Mouse (Mus musculus): Measurements from ENCODE around the gene Ssbp4. TPM values are rescaled to one million over a fixed set of nuclear protein-coding genes. Genes with fewer than 3 reads are reported as not detected.
A peak's percentile ranks its signal among the peaks of the same experiment; 100 is the strongest.

The Ssbp4 gene
- polyA plus RNA-seq, 1 experiment from 2014 or later = 125 TPM

DNA sequence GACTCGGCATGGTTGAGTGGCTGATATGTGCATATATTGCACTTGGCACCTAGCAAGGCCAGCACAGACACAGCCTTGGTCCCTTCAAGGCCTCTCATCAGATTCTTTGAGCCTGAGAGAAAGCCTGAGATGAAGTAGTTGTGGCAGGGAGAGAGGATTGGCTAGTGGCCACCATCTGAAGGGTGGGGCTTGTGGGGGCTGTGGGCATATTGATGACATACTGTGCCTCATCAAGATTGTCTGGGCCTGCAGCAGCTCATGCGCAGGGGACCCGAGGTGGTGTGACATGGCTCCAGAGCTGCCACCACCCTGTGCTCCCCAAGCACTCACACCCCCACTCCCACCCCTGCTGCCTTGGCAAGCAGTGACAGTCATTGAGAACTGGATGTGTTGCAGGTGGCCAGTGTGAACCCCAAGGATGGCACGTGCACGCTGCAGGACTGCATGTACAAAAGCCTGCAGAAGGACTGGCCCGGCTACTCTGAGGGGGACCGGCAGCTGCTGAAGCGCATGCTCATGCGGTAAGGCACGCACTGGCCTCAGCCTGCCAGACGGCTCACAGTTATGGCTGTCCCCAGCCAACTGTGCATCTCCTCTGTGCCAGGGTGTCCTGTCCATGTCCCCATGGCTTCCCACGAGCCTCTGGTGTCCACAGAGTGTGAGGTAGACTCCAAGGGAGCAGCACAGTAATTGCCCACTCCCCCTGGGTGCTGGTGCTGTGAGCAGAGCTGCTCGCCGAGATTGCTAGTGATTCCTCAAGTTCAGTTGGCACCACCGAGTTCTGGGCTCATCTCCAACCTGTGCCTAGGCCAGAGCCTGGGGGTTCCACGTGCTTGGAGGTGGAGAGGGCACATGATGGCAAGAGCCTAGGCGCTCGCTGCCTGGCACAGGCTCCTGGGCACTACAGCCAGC, 24.9 kb downstream of the Ssbp4 start:
- no peak overlapping the region for H3K4me3 ChIP-seq (ENCODE audit: low read depth, low read length)
- H3K4me2 ChIP-seq (ENCODE audit: low read depth) = no peak overlapping the region
- 93% methylated on average over 18 of the region's 18 CpGs for whole genome bisulfite sequencing
- no peak overlapping the region for H3K27ac ChIP-seq (ENCODE audit: low read depth, low read length)
- H3K36me3 ChIP-seq (ENCODE audit: control insufficient read depth, insufficient read depth, low read length) = peaks cover 26% of the 10 kb centered on the region
- ATAC-seq (ENCODE audit: insufficient read depth, low FRiP score, low TSS enrichment) = no peak
- H3K27me3 ChIP-seq (ENCODE audit: control insufficient read depth, insufficient read depth, low read length) = no peaks in the 10 kb centered on the region
- no peak overlapping the region for H3K9ac ChIP-seq (ENCODE audit: low read length)
- DNase-seq (ENCODE audit: low spot score) = no peak
- no peaks in the 10 kb centered on the region for H3K4me1 ChIP-seq (ENCODE audit: control insufficient read depth, insufficient read depth, low read length)
- no peaks in the 10 kb centered on the region for H3K9me3 ChIP-seq (ENCODE audit: control insufficient read depth, low read length)

GRCm38 (mm10) chr8:70577207-70577606, 31.5 kb downstream of the Ssbp4 start:
- no peak overlapping the region for H3K4me2 ChIP-seq (ENCODE audit: low read depth)
- DNase-seq (ENCODE audit: low spot score) (no peak), ATAC-seq (ENCODE audit: insufficient read depth, low FRiP score, low TSS enrichment) (no peak)
- H3K4me1 ChIP-seq (ENCODE audit: control insufficient read depth, insufficient read depth, low read length) = no peaks in the 10 kb centered on the region
- WGBS = 92% methylated on average over 3 of the region's 3 CpGs
- no peak overlapping the region for H3K4me3 ChIP-seq (ENCODE audit: low read depth, low read length)
- H3K9me3 ChIP-seq (ENCODE audit: control insufficient read depth, low read length) = no peaks in the 10 kb centered on the region
- no peak overlapping the region for H3K27ac ChIP-seq (ENCODE audit: low read depth, low read length)
- peaks cover 11% of the 10 kb centered on the region for H3K36me3 ChIP-seq (ENCODE audit: control insufficient read depth, insufficient read depth, low read length)
- H3K9ac ChIP-seq (ENCODE audit: low read length) = no peak overlapping the region
- H3K27me3 ChIP-seq (ENCODE audit: control insufficient read depth, insufficient read depth, low read length) = no peaks in the 10 kb centered on the region

DNA sequence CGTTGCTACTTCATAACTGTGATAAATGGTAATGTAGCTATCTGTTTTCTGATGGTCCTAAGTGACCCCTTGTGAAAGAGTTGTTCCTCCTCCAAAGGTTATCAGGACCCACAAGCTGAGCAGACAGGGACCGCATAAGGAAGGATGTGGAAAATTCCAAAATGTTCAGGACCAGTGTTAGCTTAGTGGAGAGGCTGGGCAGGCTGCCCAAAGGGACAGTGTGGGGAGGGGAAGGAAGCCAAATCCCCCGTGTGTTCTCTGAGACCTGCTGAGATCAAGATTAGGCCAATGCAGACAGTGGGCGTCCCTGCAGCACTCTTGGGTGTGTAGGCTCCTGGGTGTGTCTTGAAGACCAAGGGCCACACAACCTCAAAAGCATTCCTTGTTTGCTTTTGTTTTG, 33.8 kb downstream of the Ssbp4 start:
- Histone ChIP-seq H3K4me1 (ENCODE audit: control insufficient read depth, insufficient read depth, low read length) (no peaks in the 10 kb centered on the region), H3K9ac (ENCODE audit: low read length) (no peak overlapping the region), H3K36me3 (ENCODE audit: control insufficient read depth, insufficient read depth, low read length) (peaks cover 3% of the 10 kb centered on the region; the same call in 1 of the 2 replicates), H3K4me3 (ENCODE audit: low read depth, low read length) (no peak overlapping the region), H3K4me2 (ENCODE audit: low read depth) (no peak overlapping the region), H3K27ac (ENCODE audit: low read depth, low read length) (no peak overlapping the region), H3K27me3 (ENCODE audit: control insufficient read depth, insufficient read depth, low read length) (no peaks in the 10 kb centered on the region), H3K9me3 (ENCODE audit: control insufficient read depth, low read length) (no peaks in the 10 kb centered on the region)
- 91% methylated on average over 4 of the region's 4 CpGs for WGBS
- DNase-seq (ENCODE audit: low spot score) = no peak
- ATAC-seq (ENCODE audit: insufficient read depth, low FRiP score, low TSS enrichment) = no peak

GRCm38 (mm10) chr8:70574302-70574701, 34.4 kb downstream of the Ssbp4 start:
- H3K4me3 ChIP-seq (ENCODE audit: low read depth, low read length) = no peak overlapping the region
- DNase-seq (ENCODE audit: low spot score) (no peak), ATAC-seq (ENCODE audit: insufficient read depth, low FRiP score, low TSS enrichment) (no peak)
- no peak overlapping the region for H3K4me2 ChIP-seq (ENCODE audit: low read depth)
- H3K27ac ChIP-seq (ENCODE audit: low read depth, low read length) = no peak overlapping the region
- no peaks in the 10 kb centered on the region for H3K9me3 ChIP-seq (ENCODE audit: control insufficient read depth, low read length)
- H3K9ac ChIP-seq (ENCODE audit: low read length) = no peak overlapping the region
- peaks cover 3% of the 10 kb centered on the region; the same call in 1 of the 2 replicates for H3K36me3 ChIP-seq (ENCODE audit: control insufficient read depth, insufficient read depth, low read length)
- H3K4me1 ChIP-seq (ENCODE audit: control insufficient read depth, insufficient read depth, low read length) = no peaks in the 10 kb centered on the region
- H3K27me3 ChIP-seq (ENCODE audit: control insufficient read depth, insufficient read depth, low read length) = no peaks in the 10 kb centered on the region

DNA sequence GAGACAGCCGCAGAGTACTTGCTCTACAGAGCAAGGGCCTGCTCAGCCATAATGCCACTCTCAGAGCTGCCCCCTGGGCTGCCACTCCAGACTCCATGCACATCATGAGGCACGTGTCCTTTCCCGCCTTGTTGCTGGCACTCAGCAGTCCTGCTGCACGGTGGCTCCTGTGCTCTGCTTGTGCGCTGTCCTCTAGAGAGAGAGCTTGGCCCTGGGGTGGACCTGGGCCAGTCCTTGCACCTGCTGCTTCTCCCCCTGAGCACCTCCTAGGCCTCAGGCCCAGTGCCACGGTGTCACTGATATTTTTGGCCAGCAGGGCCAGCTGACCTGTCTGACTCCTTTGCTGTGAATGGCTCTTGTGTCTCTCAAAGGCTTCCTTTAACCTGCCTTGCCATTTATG, 37.7 kb downstream of the Ssbp4 start:
- Histone ChIP-seq H3K9me3 (ENCODE audit: control insufficient read depth, low read length) (no peaks in the 10 kb centered on the region), H3K36me3 (ENCODE audit: control insufficient read depth, insufficient read depth, low read length) (no peaks in the 10 kb centered on the region), H3K9ac (ENCODE audit: low read length) (no peak overlapping the region), H3K4me2 (ENCODE audit: low read depth) (no peak overlapping the region), H3K4me3 (ENCODE audit: low read depth, low read length) (no peak overlapping the region), H3K27me3 (ENCODE audit: control insufficient read depth, insufficient read depth, low read length) (no peaks in the 10 kb centered on the region), H3K27ac (ENCODE audit: low read depth, low read length) (0 out of 2 replicates have a peak overlapping the region, but pooled peaks have one; percentile 8), H3K4me1 (ENCODE audit: control insufficient read depth, insufficient read depth, low read length) (no peaks in the 10 kb centered on the region)
- 91% methylated on average over 6 of the region's 6 CpGs for WGBS
- DNase-seq (ENCODE audit: low spot score) (no peak), ATAC-seq (ENCODE audit: insufficient read depth, low FRiP score, low TSS enrichment) (no peak)

DNA sequence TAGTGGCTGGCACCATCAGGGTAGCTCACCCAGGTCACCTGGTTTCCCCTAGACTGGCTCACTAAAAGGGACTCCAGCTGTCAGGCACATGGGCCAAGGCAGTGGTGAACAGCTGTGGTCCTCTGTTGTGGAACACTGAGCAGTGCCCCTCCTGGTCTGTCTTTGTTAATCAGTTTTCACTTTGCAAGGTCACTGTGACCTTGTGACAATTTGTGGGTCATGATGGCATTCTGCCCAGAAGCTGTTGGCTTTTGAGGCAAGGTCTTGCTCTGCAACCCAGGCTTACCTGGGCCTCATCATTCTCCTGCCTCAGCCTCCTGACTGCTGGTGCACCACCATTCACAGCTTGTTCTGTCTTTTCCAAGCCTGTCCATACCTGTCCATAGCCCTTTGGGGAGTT, 38.3 kb downstream of the Ssbp4 start:
- H3K27me3 ChIP-seq (ENCODE audit: control insufficient read depth, insufficient read depth, low read length) = no peaks in the 10 kb centered on the region
- H3K4me2 ChIP-seq (ENCODE audit: low read depth) = no peak overlapping the region
- no peak overlapping the region for H3K4me3 ChIP-seq (ENCODE audit: low read depth, low read length)
- no peak overlapping the region for H3K9ac ChIP-seq (ENCODE audit: low read length)
- no peaks in the 10 kb centered on the region for H3K4me1 ChIP-seq (ENCODE audit: control insufficient read depth, insufficient read depth, low read length)
- H3K9me3 ChIP-seq (ENCODE audit: control insufficient read depth, low read length) = no peaks in the 10 kb centered on the region
- ATAC-seq (ENCODE audit: insufficient read depth, low FRiP score, low TSS enrichment) (no peak), DNase-seq (ENCODE audit: low spot score) (no peak)
- no peak overlapping the region for H3K27ac ChIP-seq (ENCODE audit: low read depth, low read length)
- H3K36me3 ChIP-seq (ENCODE audit: control insufficient read depth, insufficient read depth, low read length) = no peaks in the 10 kb centered on the region

DNA sequence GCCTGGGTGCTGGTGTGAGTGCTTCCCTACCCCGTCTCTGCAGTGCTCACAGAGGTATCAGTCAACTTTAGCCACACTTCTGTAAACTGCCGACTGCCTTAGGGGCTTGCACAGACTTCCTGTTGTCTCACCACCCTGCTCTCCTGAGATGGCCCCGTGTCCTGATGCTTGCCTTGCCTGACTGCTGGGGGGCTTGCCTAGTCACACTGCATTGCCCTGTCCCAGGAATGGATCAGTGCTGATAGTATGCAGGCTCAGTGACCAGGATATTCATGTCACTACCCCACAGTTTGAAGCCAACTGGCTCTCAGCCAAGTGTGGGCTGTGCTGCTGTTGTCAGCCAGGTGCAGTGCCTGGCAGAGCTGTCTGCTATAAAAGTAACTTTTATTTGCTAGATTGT, 43.1 kb downstream of the Ssbp4 start:
- Histone ChIP-seq H3K4me3 (ENCODE audit: low read depth, low read length) (no peak overlapping the region), H3K36me3 (ENCODE audit: control insufficient read depth, insufficient read depth, low read length) (no peaks in the 10 kb centered on the region), H3K4me1 (ENCODE audit: control insufficient read depth, insufficient read depth, low read length) (peaks cover 6% of the 10 kb centered on the region; the same call in 1 of the 2 replicates), H3K9me3 (ENCODE audit: control insufficient read depth, low read length) (no peaks in the 10 kb centered on the region), H3K9ac (ENCODE audit: low read length) (no peak overlapping the region), H3K4me2 (ENCODE audit: low read depth) (no peak overlapping the region), H3K27ac (ENCODE audit: low read depth, low read length) (no peak overlapping the region), H3K27me3 (ENCODE audit: control insufficient read depth, insufficient read depth, low read length) (no peaks in the 10 kb centered on the region)
- DNase-seq (ENCODE audit: low spot score) = no peak
- WGBS = 74% methylated on average over 3 of the region's 3 CpGs
- no peak for ATAC-seq (ENCODE audit: insufficient read depth, low FRiP score, low TSS enrichment)

DNA sequence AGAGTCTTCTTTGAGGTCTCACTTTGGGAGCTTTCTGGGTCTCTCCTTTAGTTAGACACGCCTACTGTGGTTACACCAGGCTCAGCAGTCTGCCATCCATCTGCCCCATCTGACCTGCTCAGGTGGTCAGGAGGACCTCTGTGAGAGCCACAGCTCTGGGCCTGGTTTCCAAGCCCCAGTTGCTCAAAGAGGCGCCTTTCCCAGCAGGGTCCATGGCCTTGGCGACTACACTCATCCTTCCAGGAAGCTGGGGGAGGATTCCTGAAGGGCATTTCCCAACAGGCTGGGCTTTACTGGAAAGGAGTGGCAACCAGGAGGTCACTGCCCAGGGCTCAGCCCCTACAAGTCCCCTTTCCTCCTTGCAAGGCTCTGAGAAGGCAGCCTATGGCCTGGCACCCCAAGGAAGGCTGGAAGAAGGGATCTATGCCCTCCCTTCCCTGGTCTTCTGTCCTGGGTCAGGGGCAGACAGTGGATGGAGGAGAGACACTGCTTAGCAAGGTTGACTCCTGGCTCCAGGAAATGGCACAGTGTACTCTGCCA, 43.9 kb downstream of the Ssbp4 start:
- Histone ChIP-seq H3K9me3 (ENCODE audit: control insufficient read depth, low read length) (no peaks in the 10 kb centered on the region), H3K4me2 (ENCODE audit: low read depth) (no peak overlapping the region), H3K4me1 (ENCODE audit: control insufficient read depth, insufficient read depth, low read length) (peaks cover 6% of the 10 kb centered on the region; the same call in 1 of the 2 replicates), H3K9ac (ENCODE audit: low read length) (0 out of 2 replicates have a peak overlapping the region, but pooled peaks have one; percentile 6), H3K27me3 (ENCODE audit: control insufficient read depth, insufficient read depth, low read length) (no peaks in the 10 kb centered on the region), H3K4me3 (ENCODE audit: low read depth, low read length) (no peak overlapping the region), H3K36me3 (ENCODE audit: control insufficient read depth, insufficient read depth, low read length) (no peaks in the 10 kb centered on the region), H3K27ac (ENCODE audit: low read depth, low read length) (no peak overlapping the region)
- DNase-seq (ENCODE audit: low spot score) = no peak
- ATAC-seq (ENCODE audit: insufficient read depth, low FRiP score, low TSS enrichment) = no peak
- WGBS = 75% methylated on average over 3 of the region's 3 CpGs
